Mouse (Mus musculus) small intestine, adult 2 months (tissue): ENCODE results near the gene Klhl22.

Source experiments
- CTCF ChIP-seq: fragments of 200-500 bp; IDR thresholded peaks from 2 replicates; pipeline ENCODE4 v1.5.1; 2012; ENCODE audit warnings: low read depth, mild to moderate bottlenecking, control low read depth, inconsistent platforms, low read length, moderate library complexity, mixed read lengths; ENCODE audit not compliant: insufficient replicate concordance, insufficient read length; ENCODE audit errors: extremely low read depth
- POLR2A ChIP-seq: fragments of 200-500 bp; IDR thresholded peaks from 2 replicates; pipeline ENCODE4 v1.6.1; 2012; ENCODE audit warnings: low read depth, mild to moderate bottlenecking, control low read depth, inconsistent platforms, low read length, moderate library complexity

- TF ChIP-seq CTCF (no peak), POLR2A (no peak)
Measured at GRCm38 (mm10) chr16:17826500-17826899, 67.1 kb downstream of the Klhl22 start.
